Mouse (Mus musculus) adrenal gland, adult 18-20 months (tissue): ENCODE data around the gene Vmn1r28. TPM values are rescaled to one million over a fixed set of nuclear protein-coding genes. Genes with fewer than 3 reads are reported as not detected.
"Not testable (repeated sequence)": the region's sequence is repeated elsewhere in the genome, so short reads cannot be mapped to it uniquely, and the experiment has no call there.

Experiments
- DNase-seq, 2 experiments: peaks; one replicate each; pipeline ENCODE4 v3.0.0; 2021 to 2022; ENCODE audit warnings: low spot score in 2 of 2
- long read RNA-seq, 2 experiments: library from polyadenylated mRNA; stranded (forward); transcript quantifications; one replicate each; pipeline ENCODE4 v2.0.0; 2021
- total RNA-seq, 2 experiments: library from RNA; stranded (reverse); gene quantifications; 1 replicate in 1 of 2; 2 replicates in 1 of 2; pipeline ENCODE4 v1.2.3; 2021

The Vmn1r28 gene
- not detected for total RNA-seq
- long read RNA-seq, experiment 1 = 0 reads
- long read RNA-seq, experiment 2 = 0 reads

DNA sequence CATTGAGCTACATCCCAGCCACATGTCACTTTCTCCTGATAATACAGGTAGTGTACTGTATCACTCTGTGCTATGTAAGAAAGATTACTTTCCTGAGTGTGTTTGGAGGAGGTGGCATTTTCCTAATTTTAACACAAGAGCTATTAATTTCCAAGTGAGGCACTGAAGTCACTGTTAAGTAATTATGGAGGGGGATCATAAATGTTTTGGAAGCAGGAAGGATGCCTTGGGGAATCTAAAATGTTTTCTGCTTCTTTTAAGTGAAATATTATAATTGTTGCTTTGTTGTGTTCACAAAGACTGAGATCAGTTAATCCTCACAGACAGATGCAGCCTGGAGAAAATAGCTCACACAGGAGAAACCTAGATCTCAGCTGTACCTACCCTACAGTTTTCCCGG is at the start of gene Vmn1r28:
Vmn1r28 (plus strand) TSS at position 301 of the 400 bp plus-strand sequence.
- DNase-seq = no peak

DNA sequence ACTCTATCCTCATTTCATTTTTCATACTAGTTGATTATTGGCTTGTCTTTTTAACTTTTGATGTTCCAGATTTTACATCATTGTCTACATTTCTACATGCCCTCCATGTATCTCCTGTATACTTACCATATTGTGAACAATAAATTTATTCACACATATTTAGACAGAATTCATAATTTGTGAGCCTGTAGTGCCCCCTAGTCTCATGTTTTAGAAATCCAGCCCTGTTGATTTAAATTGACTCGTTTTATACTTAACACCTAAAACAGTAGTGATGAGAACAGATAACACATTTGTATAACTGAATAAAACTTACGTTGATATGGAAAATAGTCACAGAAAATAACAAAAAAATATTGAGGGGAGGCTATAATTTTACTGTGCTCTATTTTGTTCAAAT is 45.7 kb upstream of the Vmn1r28 start:
- no peak for DNase-seq

DNA sequence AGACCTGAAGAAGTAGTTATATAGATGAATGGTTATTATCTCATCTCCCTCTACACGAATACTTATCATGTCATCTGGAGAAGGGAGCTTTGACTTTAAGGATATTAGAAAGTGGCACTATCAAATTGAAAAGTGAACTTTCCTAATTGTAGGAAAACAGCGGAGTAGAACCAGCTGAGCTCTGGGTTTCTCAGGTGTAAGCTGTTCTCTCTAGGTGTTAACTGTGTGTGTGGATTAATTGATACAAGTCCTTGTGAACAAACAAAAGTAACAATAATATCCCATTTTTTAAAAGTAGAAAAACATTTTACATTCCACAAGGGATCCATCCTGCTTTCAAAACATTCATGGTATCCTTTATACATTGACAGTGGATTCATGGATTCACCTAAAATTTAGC is 43.1 kb upstream of the Vmn1r28 start, which contains the start of gene Vmn1r27:
Vmn1r27 (minus strand) TSS at position 101 of the 400 bp plus-strand sequence.
- DNase-seq = no peak

DNA sequence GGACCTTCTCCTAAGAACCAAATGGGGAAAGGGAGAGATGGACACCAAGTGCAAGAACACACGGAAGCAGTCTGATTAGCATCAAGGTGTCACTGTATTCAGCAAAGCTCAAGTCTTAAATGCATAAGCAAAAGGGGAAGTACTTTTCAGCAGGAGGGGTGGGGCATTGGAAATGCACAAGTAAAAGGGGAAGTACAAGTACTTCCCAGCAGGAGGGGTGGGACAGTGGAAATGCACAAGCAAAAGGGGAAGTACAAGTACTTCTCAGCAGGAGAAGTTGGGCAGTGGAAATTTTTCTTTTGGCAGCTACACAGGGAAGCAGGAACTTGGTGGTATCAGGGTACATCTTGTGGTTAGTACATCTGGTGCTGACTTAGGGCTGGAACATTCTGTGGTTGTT is 17.8 kb downstream of the Vmn1r28 start:
- DNase-seq = not testable (repeated sequence)

DNA sequence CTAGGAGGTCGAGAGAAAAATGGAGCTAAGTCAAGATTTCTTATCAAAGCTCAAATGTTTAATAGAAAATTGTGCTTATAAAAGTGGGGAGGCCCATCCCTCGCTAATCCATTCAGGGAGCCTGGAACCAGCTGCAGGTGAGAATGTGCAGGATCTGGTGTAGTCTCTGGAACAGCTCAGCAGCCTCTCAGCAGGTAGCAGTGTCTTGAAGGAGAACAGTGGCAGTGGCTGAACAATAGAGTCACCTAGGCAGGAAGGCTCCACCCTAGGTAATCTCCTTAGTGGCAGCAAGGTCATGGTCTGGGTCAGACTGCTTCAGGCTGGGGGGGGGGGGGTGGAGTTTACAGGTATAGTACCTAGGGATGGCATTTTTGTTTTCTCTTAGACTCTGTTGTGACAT is 30.4 kb downstream of the Vmn1r28 start:
- no peak for DNase-seq

DNA sequence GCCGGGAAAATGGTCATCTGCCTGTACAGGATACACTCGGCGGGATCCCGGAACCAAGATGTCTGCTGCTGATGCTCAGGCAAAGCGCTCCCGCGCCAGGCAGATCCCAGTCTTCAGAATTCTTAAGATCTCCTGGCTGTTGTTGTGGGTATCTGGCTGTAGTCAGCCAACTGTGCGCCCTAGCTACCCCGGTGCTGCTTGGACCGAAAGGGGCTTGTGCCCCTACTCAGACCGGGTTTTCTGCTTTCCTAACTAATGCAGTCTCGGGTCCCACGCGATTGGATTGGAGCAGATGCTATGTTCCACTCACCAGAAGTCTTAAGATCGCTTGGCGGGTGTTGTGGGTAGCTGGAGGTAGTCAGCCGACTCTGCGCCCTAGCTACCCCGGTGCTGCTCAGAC is 36.7 kb downstream of the Vmn1r28 start:
- not testable (repeated sequence) for DNase-seq

DNA sequence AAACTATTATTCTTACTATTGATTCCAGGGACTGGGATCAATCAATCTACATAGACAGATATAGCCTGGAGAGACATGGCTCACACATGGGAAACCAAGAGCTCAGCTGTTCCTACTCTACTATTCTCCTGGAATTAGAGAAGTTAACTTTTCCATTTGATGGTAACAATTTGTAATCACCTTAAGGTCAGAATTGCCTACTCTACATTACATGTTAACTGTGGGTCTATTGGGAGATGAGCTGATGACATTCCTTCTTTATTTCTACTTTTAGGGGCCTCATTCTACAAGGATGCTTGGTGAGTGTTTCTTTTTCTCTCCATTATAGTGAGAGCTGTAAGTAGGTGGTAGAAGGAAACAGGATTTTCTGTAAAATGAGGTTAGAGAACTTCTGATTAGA is 39.4 kb downstream of the Vmn1r28 start, which contains the start of gene Vmn1r29:
Vmn1r29 (plus strand) TSS at position 301 of the 400 bp plus-strand sequence.
- no peak for DNase-seq

Other genes with a start within 250 kb of the Vmn1r28 start
- not detected for gene Vmn1r26, start 246.9 kb upstream of the Vmn1r28 start, total RNA-seq
- gene Vmn1r27, start 43.2 kb upstream of the Vmn1r28 start, total RNA-seq = not detected
- gene Vmn1r29, start 39.5 kb downstream of the Vmn1r28 start, total RNA-seq = not detected
- not detected for gene Vmn1r30, start 181.3 kb downstream of the Vmn1r28 start, total RNA-seq
- gene Vmn1r31, start 213.3 kb downstream of the Vmn1r28 start, total RNA-seq = not detected